Mouse (Mus musculus) MEL (cell line): ENCODE results near the gene Gbp9. TPM values are rescaled to one million over a fixed set of nuclear protein-coding genes. Genes with fewer than 3 reads are reported as not detected.

ENCODE experiments used
- DNase-seq: peaks from one replicate; pipeline ENCODE4 v3.0.0; 2011; ENCODE audit warnings: low read depth, low spot score
- H3K27ac ChIP-seq: 2 replicates; pipeline ENCODE4 v1.5.1; 2012; ENCODE audit warnings: low read depth, mild to moderate bottlenecking, control low read depth, low read length, moderate library complexity; ENCODE audit not compliant: control insufficient read depth
- H3K27me3 ChIP-seq, 2 experiments: fragments of 150-350 bp in 1 of 2; sonication (generic) in 1 of 2; 2 replicates each; pipeline ENCODE4 v1.6.1; 2012; ENCODE audit warnings: low read length in 2 of 2, mild to moderate bottlenecking in 2 of 2, improper control_type of control experiment in 1 of 2, moderate library complexity in 1 of 2; ENCODE audit not compliant: insufficient read depth in 2 of 2, control insufficient read depth in 1 of 2
- H3K36me3 ChIP-seq, 2 experiments: 2 replicates each; pipeline ENCODE4 v1.6.1; 2012 to 2014; ENCODE audit warnings: low read length in 2 of 2, improper control_type of control experiment in 1 of 2, inconsistent platforms in 1 of 2, mild to moderate bottlenecking in 1 of 2; ENCODE audit not compliant: insufficient read depth in 2 of 2, control insufficient read depth in 1 of 2
- H3K4me1 ChIP-seq, 2 experiments: fragments of 150-350 bp in 1 of 2; sonication (generic) in 1 of 2; 2 replicates each; pipeline ENCODE4 v1.6.1; 2012; ENCODE audit warnings: low read length in 2 of 2, improper control_type of control experiment in 1 of 2, mild to moderate bottlenecking in 1 of 2; ENCODE audit not compliant: insufficient read depth in 2 of 2, control insufficient read depth in 1 of 2
- H3K4me3 ChIP-seq, 2 experiments: fragments of 150-350 bp in 1 of 2; sonication (generic) in 1 of 2; 2 replicates each; pipeline ENCODE4 v1.5.1; 2012; ENCODE audit warnings: low read depth in 2 of 2, low read length in 2 of 2, mild to moderate bottlenecking in 2 of 2, moderate library complexity in 2 of 2, control low read depth in 1 of 2, improper control_type of control experiment in 1 of 2; ENCODE audit not compliant: control insufficient read depth in 1 of 2, insufficient read depth in 1 of 2
- H3K79me2 ChIP-seq: 2 replicates; pipeline ENCODE4 v1.6.1; 2012; ENCODE audit warnings: mild to moderate bottlenecking, low read length, moderate library complexity; ENCODE audit not compliant: control insufficient read depth, poor library complexity, insufficient read depth
- H3K9ac ChIP-seq: 2 replicates; pipeline ENCODE4 v1.6.1; 2012; ENCODE audit warnings: low read depth, mild to moderate bottlenecking, control low read depth, low read length, moderate library complexity; ENCODE audit not compliant: control insufficient read depth, poor library complexity, severe bottlenecking
- H3K9me3 ChIP-seq: fragments of 150-350 bp; sonication (generic); replicated peaks from 2 replicates; pipeline ENCODE4 v1.6.1; 2012; ENCODE audit warnings: mild to moderate bottlenecking, low read length, improper control_type of control experiment, moderate library complexity; ENCODE audit not compliant: insufficient read depth
- CHD2 ChIP-seq: IDR thresholded peaks from 2 replicates; pipeline ENCODE4 v1.6.1; 2011; ENCODE audit warnings: low read length, improper control_type of control experiment
- E2F4 ChIP-seq: IDR thresholded peaks from 2 replicates; pipeline ENCODE4 v1.6.1; 2011; ENCODE audit warnings: low read depth, low read length, improper control_type of control experiment, borderline replicate concordance
- ELF1 ChIP-seq: IDR thresholded peaks from 2 replicates; pipeline ENCODE4 v1.6.1; 2014; ENCODE audit warnings: low read depth, mild to moderate bottlenecking, inconsistent platforms, low read length, improper control_type of control experiment, moderate library complexity
- EP300 ChIP-seq, 2 experiments: IDR thresholded peaks; 2 replicates each; pipeline ENCODE4 v1.6.1; 2011; ENCODE audit warnings: improper control_type of control experiment in 2 of 2, low read length in 2 of 2, low read depth in 1 of 2, mild to moderate bottlenecking in 1 of 2
- GABPA ChIP-seq: IDR thresholded peaks from 2 replicates; pipeline ENCODE4 v1.6.1; 2012; ENCODE audit warnings: low read depth, mild to moderate bottlenecking, inconsistent platforms, low read length, improper control_type of control experiment, moderate library complexity
- KAT2A ChIP-seq: conservative IDR thresholded peaks from 2 replicates; pipeline ENCODE4 v1.6.1; 2012; ENCODE audit warnings: low read depth, low read length, improper control_type of control experiment, inconsistent platforms
- MAFK ChIP-seq: IDR thresholded peaks from 2 replicates; pipeline ENCODE4 v1.6.1; 2011; ENCODE audit warnings: low read depth, mild to moderate bottlenecking, low read length, improper control_type of control experiment, borderline replicate concordance
- MAX ChIP-seq: IDR thresholded peaks from 2 replicates; pipeline ENCODE4 v1.6.1; 2011; ENCODE audit warnings: low read length, improper control_type of control experiment
- MAZ ChIP-seq: IDR thresholded peaks from 2 replicates; pipeline ENCODE4 v1.6.1; 2012; ENCODE audit warnings: low read depth, mild to moderate bottlenecking, inconsistent platforms, low read length, improper control_type of control experiment
- MXI1 ChIP-seq: IDR thresholded peaks from 2 replicates; pipeline ENCODE4 v1.6.1; 2011; ENCODE audit warnings: mild to moderate bottlenecking, low read depth, low read length, improper control_type of control experiment
- MYC ChIP-seq: IDR thresholded peaks from 2 replicates; pipeline ENCODE4 v1.6.1; 2011; ENCODE audit warnings: low read depth, mild to moderate bottlenecking, low read length, improper control_type of control experiment, moderate library complexity
- NELFE ChIP-seq: IDR thresholded peaks from 2 replicates; pipeline ENCODE4 v1.6.1; 2011; ENCODE audit warnings: low read depth, low read length, improper control_type of control experiment
- POLR2AphosphoS2 ChIP-seq: IDR thresholded peaks from 2 replicates; pipeline ENCODE4 v1.6.1; 2011; ENCODE audit warnings: low read length, improper control_type of control experiment
- RAD21 ChIP-seq: IDR thresholded peaks from 2 replicates; pipeline ENCODE4 v1.6.1; 2011; ENCODE audit warnings: mild to moderate bottlenecking, low read depth, low read length, improper control_type of control experiment
- RCOR1 ChIP-seq: IDR thresholded peaks from 2 replicates; pipeline ENCODE4 v1.6.1; 2012; ENCODE audit warnings: low read depth, mild to moderate bottlenecking, inconsistent platforms, low read length, improper control_type of control experiment
- SIN3A ChIP-seq: IDR thresholded peaks from 2 replicates; pipeline ENCODE4 v1.6.1; 2012; ENCODE audit warnings: low read length, improper control_type of control experiment, inconsistent platforms
- TAL1 ChIP-seq: IDR thresholded peaks from 2 replicates; pipeline ENCODE4 v1.6.1; 2012; ENCODE audit warnings: mild to moderate bottlenecking, inconsistent platforms, low read length, moderate library complexity, mixed read lengths
- TCF12 ChIP-seq: IDR thresholded peaks from 2 replicates; pipeline ENCODE4 v1.6.1; 2014; ENCODE audit warnings: low read depth, mild to moderate bottlenecking, inconsistent platforms, low read length, improper control_type of control experiment, moderate library complexity
- UBTF ChIP-seq: IDR thresholded peaks from 2 replicates; pipeline ENCODE4 v1.6.1; 2012; ENCODE audit warnings: low read depth, mild to moderate bottlenecking, inconsistent platforms, low read length, improper control_type of control experiment, moderate library complexity, borderline replicate concordance; ENCODE audit not compliant: insufficient read depth
- USF1 ChIP-seq: IDR thresholded peaks from 2 replicates; pipeline ENCODE4 v1.6.1; 2014; ENCODE audit warnings: low read depth, mild to moderate bottlenecking, inconsistent platforms, low read length, improper control_type of control experiment, moderate library complexity
- USF2 ChIP-seq, 2 experiments: IDR thresholded peaks; 2 replicates each; pipeline ENCODE4 v1.6.1; 2011 to 2012; ENCODE audit warnings: improper control_type of control experiment in 2 of 2, low read length in 2 of 2, borderline replicate concordance in 1 of 2, inconsistent platforms in 1 of 2, low read depth in 1 of 2, mild to moderate bottlenecking in 1 of 2; ENCODE audit not compliant: insufficient read depth in 1 of 2
- ZC3H11A ChIP-seq: IDR thresholded peaks from 2 replicates; pipeline ENCODE4 v1.6.1; 2012; ENCODE audit warnings: low read depth, mild to moderate bottlenecking, inconsistent platforms, low read length, improper control_type of control experiment
- ZKSCAN1 ChIP-seq: IDR thresholded peaks from 2 replicates; pipeline ENCODE4 v1.6.1; 2012; ENCODE audit warnings: low read depth, mild to moderate bottlenecking, inconsistent platforms, low read length, improper control_type of control experiment, moderate library complexity
- ZMIZ1 ChIP-seq: IDR thresholded peaks from 2 replicates; pipeline ENCODE4 v1.6.1; 2012; ENCODE audit warnings: low read depth, mild to moderate bottlenecking, inconsistent platforms, low read length, improper control_type of control experiment, moderate library complexity
- polyA plus RNA-seq, 2 experiments: library from polyadenylated mRNA; stranded (reverse) in 1 of 2; unstranded in 1 of 2; fragments of >175 nt in 1 of 2; fragments of >200 nt in 1 of 2; gene quantifications; 2 replicates each; pipeline versions ENCODE4 v1.2.1 to v1.2.4; 2012; ENCODE audit warnings: low replicate concordance in 2 of 2, low read depth in 1 of 2; ENCODE audit not compliant: insufficient read length in 2 of 2, insufficient read depth in 1 of 2, missing spikeins in 1 of 2
- total RNA-seq: library from RNA; depleted of rRNA; stranded (reverse); fragments of 300-350 nt; gene quantifications from 2 replicates; pipeline ENCODE4 v1.2.3, GENCODE M21; 2012

Gene Gbp9
- total and polyA plus RNA-seq, 3 experiments = 0.10 to 0.19 TPM; not detected in 1

DNA sequence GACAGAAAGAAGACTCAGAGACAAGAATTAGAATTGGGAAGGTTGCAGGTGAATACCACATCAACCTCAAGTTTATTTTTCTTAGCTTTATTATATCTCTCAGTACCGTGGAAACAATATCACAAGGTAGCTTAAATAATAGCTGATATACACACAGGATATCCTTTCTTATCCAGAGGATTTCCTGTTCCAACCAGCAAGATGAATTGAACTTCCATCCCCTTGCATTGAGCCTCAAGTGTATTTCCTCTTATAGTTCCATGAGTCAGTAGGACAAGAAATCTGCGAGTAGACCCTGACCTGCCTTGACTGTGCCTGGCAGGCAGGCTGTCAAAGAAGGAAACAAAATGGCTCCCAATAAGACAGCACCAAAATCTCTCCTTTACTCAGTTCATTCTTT lies 23.6 kb downstream of the Gbp9 start:
- Histone ChIP-seq H3K36me3 (no peaks in the 10 kb centered on the region), H3K27me3 (no peaks in the 10 kb centered on the region), H3K79me2 (no peaks in the 10 kb centered on the region), H3K4me3 (no peak overlapping the region), H3K4me1 (no peaks in the 10 kb centered on the region)
- TF ChIP-seq EP300 (IDR thresholded peaks at IDR 0.05; ENCODE audit: low read depth in 1 of 2, low read length in 2 of 2) = no peak
- no peak for TF ChIP-seq NELFE
- TF ChIP-seq ELF1 = no peak
- TF ChIP-seq CHD2 = no peak
- TF ChIP-seq E2F4 = no peak
- no peak for TF ChIP-seq GABPA
- TF ChIP-seq USF2 (IDR thresholded peaks at IDR 0.05; ENCODE audit: borderline replicate concordance in 1 of 2, insufficient read depth in 1 of 2, low read depth in 1 of 2, low read length in 2 of 2) = no peak
- TF ChIP-seq ZKSCAN1 = no peak
- TF ChIP-seq RAD21 = no peak
- no peak for TF ChIP-seq RCOR1
- TF ChIP-seq POLR2AphosphoS2 = no peak
- no peak for TF ChIP-seq MAX
- TF ChIP-seq TCF12 = no peak
- TF ChIP-seq, all 39 proteins: peak for 0
- Histone ChIP-seq H3K9me3 (no peaks in the 10 kb centered on the region), H3K27ac (no peak overlapping the region), H3K9ac (no peak overlapping the region)
- DNase-seq = no peak

- no peaks in the 10 kb centered on the region for H3K27me3 ChIP-seq
- H3K4me1 ChIP-seq = no peaks in the 10 kb centered on the region
- TF ChIP-seq ZC3H11A (no peak), EP300 (IDR thresholded peaks at IDR 0.05; ENCODE audit: low read depth in 1 of 2, low read length in 2 of 2) (no peak), ZMIZ1 (no peak), TCF12 (no peak), E2F4 (no peak), TAL1 (no peak), ZKSCAN1 (no peak), CHD2 (no peak), MAFK (no peak), POLR2AphosphoS2 (no peak), MXI1 (no peak), USF1 (no peak), MAZ (no peak), KAT2A (no peak), ELF1 (no peak), SIN3A (no peak), MYC (no peak), UBTF (no peak)
- no peak overlapping the region for H3K9ac ChIP-seq
- H3K27ac ChIP-seq = no peak overlapping the region
- H3K79me2 ChIP-seq = no peaks in the 10 kb centered on the region
- H3K9me3 ChIP-seq = no peaks in the 10 kb centered on the region
- no peak overlapping the region for H3K4me3 ChIP-seq
- H3K36me3 ChIP-seq = no peaks in the 10 kb centered on the region
- no peak for DNase-seq
Observed at GRCm38 (mm10) chr5:105114696-105115095, 24.6 kb downstream of the Gbp9 start.
